Mouse (Mus musculus): ENCODE results near the gene Naa15. TPM values are rescaled to one million over a fixed set of nuclear protein-coding genes. Genes with fewer than 3 reads are reported as not detected.
"Not testable (repeated sequence)": the region's sequence is repeated elsewhere in the genome, so short reads cannot be mapped to it uniquely, and the experiment has no call there.

The Naa15 gene
- polyA plus RNA-seq, 1 experiment from 2014 or later: 39.6 TPM

- no peak for ATAC-seq (replicated peaks; ENCODE audit: insufficient number of reproducible peaks, low FRiP score, low TSS enrichment)
- H3K27me3 ChIP-seq (ENCODE audit: control insufficient read depth, insufficient read depth, low read length): peaks cover 9% of the 10 kb centered on the region
- H3K9me3 ChIP-seq (replicated peaks; ENCODE audit: control insufficient read depth, low read length): no peaks in the 10 kb centered on the region
- H3K4me1 ChIP-seq (ENCODE audit: control insufficient read depth, insufficient read depth, low read length): no peaks in the 10 kb centered on the region; the same call in 1 of the 2 replicates
- no peak overlapping the region for H3K9ac ChIP-seq (ENCODE audit: low read depth, low read length)
- H3K4me3 ChIP-seq (ENCODE audit: low read depth, low read length): no peak overlapping the region
- H3K4me2 ChIP-seq: no peak overlapping the region
- 49% methylated on average over 15 of the region's 15 CpGs for whole genome bisulfite sequencing (ENCODE audit: insufficient replicate concordance)
- no peaks in the 10 kb centered on the region for H3K36me3 ChIP-seq (ENCODE audit: control insufficient read depth, insufficient read depth, low read length)
- no peak overlapping the region for H3K27ac ChIP-seq (ENCODE audit: low read depth, low read length)
Measured at GRCm38 (mm10) chr3:51397700-51398299, 17.1 kb upstream of the Naa15 start.

GRCm38 (mm10) chr3:51398667-51399066 is 16.3 kb upstream of the Naa15 start:
- Histone ChIP-seq H3K4me2 (no peak overlapping the region), H3K9ac (ENCODE audit: low read depth, low read length) (no peak overlapping the region), H3K4me1 (ENCODE audit: control insufficient read depth, insufficient read depth, low read length) (no peaks in the 10 kb centered on the region; the same call in 1 of the 2 replicates), H3K27me3 (ENCODE audit: control insufficient read depth, insufficient read depth, low read length) (peaks cover 9% of the 10 kb centered on the region), H3K36me3 (ENCODE audit: control insufficient read depth, insufficient read depth, low read length) (0 out of 2 replicates have a peak, but pooled peaks cover 4% of the 10 kb centered on the region), H3K9me3 (replicated peaks; ENCODE audit: control insufficient read depth, low read length) (no peaks in the 10 kb centered on the region), H3K27ac (ENCODE audit: low read depth, low read length) (no peak overlapping the region), H3K4me3 (ENCODE audit: low read depth, low read length) (no peak overlapping the region)
- 20% methylated on average over 3 of the region's 3 CpGs for WGBS (ENCODE audit: insufficient replicate concordance)
- no peak for ATAC-seq (replicated peaks; ENCODE audit: insufficient number of reproducible peaks, low FRiP score, low TSS enrichment)

- no peak for ATAC-seq (replicated peaks; ENCODE audit: insufficient number of reproducible peaks, low FRiP score, low TSS enrichment)
- no peaks in the 10 kb centered on the region; the same call in 1 of the 2 replicates for H3K4me1 ChIP-seq (ENCODE audit: control insufficient read depth, insufficient read depth, low read length)
- 0 out of 2 replicates have a peak, but pooled peaks cover 5% of the 10 kb centered on the region for H3K36me3 ChIP-seq (ENCODE audit: control insufficient read depth, insufficient read depth, low read length)
- H3K27me3 ChIP-seq (ENCODE audit: control insufficient read depth, insufficient read depth, low read length): peaks cover 9% of the 10 kb centered on the region
- WGBS (ENCODE audit: insufficient replicate concordance): 70% methylated on average over 4 of the region's 4 CpGs
- no peaks in the 10 kb centered on the region for H3K9me3 ChIP-seq (replicated peaks; ENCODE audit: control insufficient read depth, low read length)
- H3K4me2 ChIP-seq: no peak overlapping the region
- H3K4me3 ChIP-seq (ENCODE audit: low read depth, low read length): no peak overlapping the region
- H3K27ac ChIP-seq (ENCODE audit: low read depth, low read length): no peak overlapping the region
- no peak overlapping the region for H3K9ac ChIP-seq (ENCODE audit: low read depth, low read length)
Measured at GRCm38 (mm10) chr3:51399531-51399930, 15.4 kb upstream of the Naa15 start.

- no peaks in the 10 kb centered on the region for H3K9me3 ChIP-seq (replicated peaks; ENCODE audit: control insufficient read depth, low read length)
- H3K4me2 ChIP-seq: no peak overlapping the region
- H3K4me1 ChIP-seq (ENCODE audit: control insufficient read depth, insufficient read depth, low read length): no peaks in the 10 kb centered on the region; the same call in 1 of the 2 replicates
- no peak overlapping the region for H3K27ac ChIP-seq (ENCODE audit: low read depth, low read length)
- WGBS (ENCODE audit: insufficient replicate concordance): 78% methylated on average over 10 of the region's 10 CpGs
- no peak for ATAC-seq (replicated peaks; ENCODE audit: insufficient number of reproducible peaks, low FRiP score, low TSS enrichment)
- H3K4me3 ChIP-seq (ENCODE audit: low read depth, low read length): no peak overlapping the region
- H3K27me3 ChIP-seq (ENCODE audit: control insufficient read depth, insufficient read depth, low read length): peaks cover 5% of the 10 kb centered on the region
- 0 out of 2 replicates have a peak, but pooled peaks cover 5% of the 10 kb centered on the region for H3K36me3 ChIP-seq (ENCODE audit: control insufficient read depth, insufficient read depth, low read length)
- no peak overlapping the region for H3K9ac ChIP-seq (ENCODE audit: low read depth, low read length)
Measured at GRCm38 (mm10) chr3:51400682-51401081, 14.3 kb upstream of the Naa15 start.

GRCm38 (mm10) chr3:51402054-51402453 is 12.9 kb upstream of the Naa15 start:
- H3K27ac ChIP-seq (ENCODE audit: low read depth, low read length); ATAC-seq (replicated peaks; ENCODE audit: insufficient number of reproducible peaks, low FRiP score, low TSS enrichment); H3K4me1 ChIP-seq (ENCODE audit: control insufficient read depth, insufficient read depth, low read length); H3K9me3 ChIP-seq (replicated peaks; ENCODE audit: control insufficient read depth, low read length); H3K27me3 ChIP-seq (ENCODE audit: control insufficient read depth, insufficient read depth, low read length); H3K9ac ChIP-seq (ENCODE audit: low read depth, low read length); H3K36me3 ChIP-seq (ENCODE audit: control insufficient read depth, insufficient read depth, low read length); H3K4me2 ChIP-seq; H3K4me3 ChIP-seq (ENCODE audit: low read depth, low read length): not testable (repeated sequence)
- WGBS (ENCODE audit: insufficient replicate concordance): 69% methylated on average over 4 of the region's 4 CpGs

- 89% methylated on average over 12 of the region's 12 CpGs for WGBS (ENCODE audit: insufficient replicate concordance)
- no peak overlapping the region for H3K4me2 ChIP-seq
- peaks cover 8% of the 10 kb centered on the region for H3K4me1 ChIP-seq (ENCODE audit: control insufficient read depth, insufficient read depth, low read length)
- H3K4me3 ChIP-seq (ENCODE audit: low read depth, low read length): no peak overlapping the region
- no peak for ATAC-seq (replicated peaks; ENCODE audit: insufficient number of reproducible peaks, low FRiP score, low TSS enrichment)
- H3K9ac ChIP-seq (ENCODE audit: low read depth, low read length): no peak overlapping the region
- H3K9me3 ChIP-seq (replicated peaks; ENCODE audit: control insufficient read depth, low read length): no peaks in the 10 kb centered on the region
- H3K27me3 ChIP-seq (ENCODE audit: control insufficient read depth, insufficient read depth, low read length): no peaks in the 10 kb centered on the region
- H3K27ac ChIP-seq (ENCODE audit: low read depth, low read length): no peak overlapping the region
- H3K36me3 ChIP-seq (ENCODE audit: control insufficient read depth, insufficient read depth, low read length): 0 out of 2 replicates have a peak, but pooled peaks cover 9% of the 10 kb centered on the region
Measured at GRCm38 (mm10) chr3:51402628-51403027, 12.3 kb upstream of the Naa15 start.

GRCm38 (mm10) chr3:51407870-51408560 is 6.9 kb upstream of the Naa15 start:
- Histone ChIP-seq H3K9me3 (replicated peaks; ENCODE audit: control insufficient read depth, low read length) (no peaks in the 10 kb centered on the region), H3K9ac (ENCODE audit: low read depth, low read length) (peak overlapping the region; percentile 99), H3K4me1 (ENCODE audit: control insufficient read depth, insufficient read depth, low read length) (peaks cover 12% of the 10 kb centered on the region), H3K27me3 (ENCODE audit: control insufficient read depth, insufficient read depth, low read length) (no peaks in the 10 kb centered on the region), H3K4me3 (ENCODE audit: low read depth, low read length) (peak overlapping the region; percentile 94), H3K27ac (ENCODE audit: low read depth, low read length) (peak overlapping the region; percentile 99), H3K4me2 (peak overlapping the region; percentile 78), H3K36me3 (ENCODE audit: control insufficient read depth, insufficient read depth, low read length) (0 out of 2 replicates have a peak, but pooled peaks cover 9% of the 10 kb centered on the region)
- no peak for ATAC-seq (replicated peaks; ENCODE audit: insufficient number of reproducible peaks, low FRiP score, low TSS enrichment)
- 22% methylated on average over 20 of the region's 20 CpGs for WGBS (ENCODE audit: insufficient replicate concordance)

- H3K36me3 ChIP-seq (ENCODE audit: control insufficient read depth, insufficient read depth, low read length): 0 out of 2 replicates have a peak, but pooled peaks cover 6% of the 10 kb centered on the region
- peak; percentile 89 for ATAC-seq (replicated peaks; ENCODE audit: insufficient number of reproducible peaks, low FRiP score, low TSS enrichment)
- H3K4me2 ChIP-seq: peak within 1 kb of the TSS; percentile 78
- peak within 1 kb of the TSS; percentile 99 for H3K27ac ChIP-seq (ENCODE audit: low read depth, low read length)
- under 1% methylated on average over 40 of the region's 40 CpGs for WGBS (ENCODE audit: insufficient replicate concordance)
- H3K4me3 ChIP-seq (ENCODE audit: low read depth, low read length): peak within 1 kb of the TSS; percentile 94
- peak within 1 kb of the TSS; percentile 99 for H3K9ac ChIP-seq (ENCODE audit: low read depth, low read length)
- peaks cover 12% of the 10 kb centered on the region for H3K4me1 ChIP-seq (ENCODE audit: control insufficient read depth, insufficient read depth, low read length)
- H3K9me3 ChIP-seq (replicated peaks; ENCODE audit: control insufficient read depth, low read length): no peaks in the 10 kb centered on the region
- H3K27me3 ChIP-seq (ENCODE audit: control insufficient read depth, insufficient read depth, low read length): no peaks in the 10 kb centered on the region
Measured at GRCm38 (mm10) chr3:51408561-51409183, 6.3 kb upstream of the Naa15 start, which contains the start of gene Ndufc1. Gene Ndufc1, minus strand, starts transcription at chr3:51408988.
